Mouse (Mus musculus): Measurements from ENCODE around the gene Tsc2.

The Tsc2 gene

GRCm38 (mm10) chr17:24572651-24573245 lies 59.7 kb downstream of the Tsc2 start:
- TF ChIP-seq GATA4 (IDR thresholded peaks at IDR 0.05; ENCODE audit: insufficient replicate concordance, low read length), result no peak

GRCm38 (mm10) chr17:24569837-24570236 lies 62.6 kb downstream of the Tsc2 start:
- TF ChIP-seq GATA4 (IDR thresholded peaks at IDR 0.05; ENCODE audit: insufficient replicate concordance, low read length), result no peak

- no peak for TF ChIP-seq GATA4 (IDR thresholded peaks at IDR 0.05; ENCODE audit: insufficient replicate concordance, low read length)
These were observed 65.2 kb downstream of the Tsc2 start for GRCm38 (mm10) chr17:24567034-24567779.

GRCm38 (mm10) chr17:24565792-24566191 lies 66.6 kb downstream of the Tsc2 start:
- no peak for TF ChIP-seq GATA4 (IDR thresholded peaks at IDR 0.05; ENCODE audit: insufficient replicate concordance, low read length)

GRCm38 (mm10) chr17:24565092-24565491 lies 67.3 kb downstream of the Tsc2 start:
- no peak for TF ChIP-seq GATA4 (IDR thresholded peaks at IDR 0.05; ENCODE audit: insufficient replicate concordance, low read length)

- TF ChIP-seq GATA4 (IDR thresholded peaks at IDR 0.05; ENCODE audit: insufficient replicate concordance, low read length), result no peak
These were observed 68.0 kb downstream of the Tsc2 start for GRCm38 (mm10) chr17:24564422-24564821.

GRCm38 (mm10) chr17:24563638-24564037 lies 68.8 kb downstream of the Tsc2 start:
- no peak for TF ChIP-seq GATA4 (IDR thresholded peaks at IDR 0.05; ENCODE audit: insufficient replicate concordance, low read length)

GRCm38 (mm10) chr17:24561592-24561991 lies 70.8 kb downstream of the Tsc2 start:
- TF ChIP-seq GATA4 (IDR thresholded peaks at IDR 0.05; ENCODE audit: insufficient replicate concordance, low read length), result no peak

- TF ChIP-seq GATA4 (IDR thresholded peaks at IDR 0.05; ENCODE audit: insufficient replicate concordance, low read length), result no peak
These were observed 72.0 kb downstream of the Tsc2 start for GRCm38 (mm10) chr17:24560301-24561028.

- no peak for TF ChIP-seq GATA4 (IDR thresholded peaks at IDR 0.05; ENCODE audit: insufficient replicate concordance, low read length)
These were observed 73.3 kb downstream of the Tsc2 start for GRCm38 (mm10) chr17:24559146-24559545.

- no peak for TF ChIP-seq GATA4 (IDR thresholded peaks at IDR 0.05; ENCODE audit: insufficient replicate concordance, low read length)
These were observed 73.8 kb downstream of the Tsc2 start for GRCm38 (mm10) chr17:24558600-24559099.

- TF ChIP-seq GATA4 (IDR thresholded peaks at IDR 0.05; ENCODE audit: insufficient replicate concordance, low read length), result no peak
These were observed 75.3 kb downstream of the Tsc2 start for GRCm38 (mm10) chr17:24557091-24557490.

- no peak for TF ChIP-seq GATA4 (IDR thresholded peaks at IDR 0.05; ENCODE audit: insufficient replicate concordance, low read length)
These were observed 81.4 kb downstream of the Tsc2 start for GRCm38 (mm10) chr17:24551050-24551444.

GRCm38 (mm10) chr17:24550416-24551049 lies 81.9 kb downstream of the Tsc2 start:
- no peak for TF ChIP-seq GATA4 (IDR thresholded peaks at IDR 0.05; ENCODE audit: insufficient replicate concordance, low read length)

Data from liver, adult (tissue).